Mouse (Mus musculus) A20 (cell line): ENCODE results near the gene Syk.

Source experiments
- DNase-seq: peaks from one replicate; pipeline ENCODE4 v3.0.0-alpha.2; 2011; ENCODE audit warnings: low read depth, low spot score

Syk gene

DNA sequence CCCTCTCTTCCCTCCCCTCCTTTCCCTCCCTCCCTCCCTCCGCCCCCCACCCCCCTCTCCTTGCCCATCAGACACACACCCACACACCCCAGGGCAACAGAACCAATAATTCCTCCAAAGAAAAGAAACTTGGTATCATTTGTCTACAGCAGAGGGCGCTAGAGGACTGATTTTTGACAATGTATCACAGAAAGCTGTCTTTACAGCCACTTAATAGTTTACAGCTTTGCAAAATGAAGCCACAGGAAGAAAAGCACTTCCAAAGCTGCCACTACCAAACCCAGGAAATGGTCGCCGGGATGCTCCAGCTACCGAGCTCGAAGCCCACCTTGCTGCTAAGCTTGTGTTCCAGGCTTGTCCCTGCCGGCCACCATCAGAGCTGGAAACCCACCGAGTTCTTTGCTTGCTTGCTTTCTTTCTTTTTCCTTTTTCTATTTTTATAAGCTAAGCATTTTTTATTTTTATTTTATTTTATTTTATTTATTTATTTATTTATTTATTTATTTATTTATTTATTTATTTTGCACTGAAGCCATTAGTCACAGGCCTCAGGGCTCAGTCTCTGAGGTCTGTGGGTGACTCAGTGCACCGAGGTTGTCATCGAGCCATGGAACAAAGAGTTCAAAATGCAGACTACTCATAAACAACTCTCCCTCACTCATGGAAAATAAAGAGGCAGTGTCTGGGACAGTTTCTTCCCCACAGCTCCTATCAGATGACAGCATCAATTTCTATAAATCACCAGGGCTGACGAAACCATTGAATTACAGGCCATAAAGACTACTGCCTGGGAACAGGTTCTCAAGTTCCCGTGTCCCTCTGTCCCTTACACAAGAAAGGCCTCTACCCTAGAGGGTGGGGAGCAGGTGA, 68.6 kb downstream of the Syk start:
- peak; percentile 62 for DNase-seq

DNA sequence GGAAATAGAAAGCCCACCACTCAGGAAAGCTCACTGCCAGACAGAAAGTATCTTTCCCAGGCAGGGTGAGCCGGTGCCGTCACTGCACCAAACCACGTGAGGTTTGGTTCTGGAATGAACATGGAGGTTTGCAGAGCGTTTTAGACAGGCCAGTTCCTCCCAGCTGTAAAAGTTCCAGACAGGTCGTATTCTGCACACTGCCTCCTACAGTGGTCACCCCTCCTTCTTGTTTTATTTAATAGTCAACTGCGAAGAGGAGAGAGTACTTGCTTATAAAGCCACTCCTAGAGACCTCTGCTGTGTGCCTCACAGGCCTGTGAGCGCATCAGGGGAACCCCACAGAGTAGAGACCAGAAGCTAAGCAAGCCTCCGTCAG, 69.3 kb downstream of the Syk start:
- no peak for DNase-seq

DNA sequence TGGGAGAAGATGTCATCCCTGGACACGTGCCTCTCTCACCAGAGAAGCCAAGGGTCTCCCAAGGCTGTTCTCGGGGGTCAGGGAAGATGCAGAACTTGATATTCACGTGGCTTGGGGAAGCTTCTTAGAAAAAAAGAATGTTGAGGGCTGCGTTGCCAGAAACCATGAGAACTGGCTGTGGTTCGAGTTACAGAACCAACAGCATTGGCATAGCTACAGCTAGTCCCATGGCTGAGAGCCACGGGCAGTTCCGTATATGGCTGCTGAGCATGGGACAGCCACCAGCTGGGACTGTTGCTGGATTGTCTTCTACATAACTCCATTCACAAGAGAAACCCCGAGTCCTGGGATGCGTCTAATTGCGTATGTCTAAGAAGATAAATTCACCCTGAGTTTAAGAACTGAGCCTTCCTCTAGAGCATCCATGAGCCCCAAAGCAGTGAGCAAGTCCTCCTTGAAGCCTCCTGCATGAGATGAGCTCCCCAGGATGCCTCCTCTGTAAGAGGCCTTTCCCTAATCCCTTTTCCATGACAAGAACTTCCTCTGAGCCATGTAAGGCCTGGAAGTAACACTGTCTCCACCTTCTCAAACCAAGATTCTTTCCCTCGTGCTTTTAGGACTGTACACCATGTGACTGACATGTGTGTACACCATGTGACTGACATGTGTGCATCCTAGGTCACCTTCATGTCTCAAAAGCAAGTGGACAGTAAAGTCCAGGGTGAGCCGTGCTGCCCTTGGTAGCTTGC, 71.3 kb downstream of the Syk start:
- no peak for DNase-seq

- no peak for DNase-seq
Measured at GRCm38 (mm10) chr13:52654830-52655308, 71.9 kb downstream of the Syk start.

DNA sequence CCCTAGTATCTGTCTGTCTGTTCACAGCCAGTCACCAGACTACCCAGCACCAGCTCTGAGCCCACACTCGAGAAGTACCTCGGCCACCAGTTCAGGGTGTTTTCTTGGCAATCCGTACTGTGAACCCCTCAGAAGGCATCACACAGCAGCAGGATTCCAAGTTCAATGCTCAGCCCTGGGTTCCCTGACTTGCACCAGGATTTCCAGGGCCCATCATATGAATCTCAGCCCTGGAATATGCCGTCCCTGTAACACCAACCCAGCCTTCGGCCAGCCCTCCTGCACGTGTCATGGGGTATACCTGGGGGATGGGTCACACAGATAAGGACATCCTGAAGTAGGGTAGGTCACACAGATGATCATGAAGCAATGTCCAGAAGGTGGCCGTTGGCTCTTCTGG, 75.0 kb downstream of the Syk start:
- DNase-seq = no peak

GRCm38 (mm10) chr13:52658477-52658876, 75.5 kb downstream of the Syk start:
- peak; percentile 69 for DNase-seq

- no peak for DNase-seq
Measured at GRCm38 (mm10) chr13:52659171-52659665, 76.2 kb downstream of the Syk start.

- peak; percentile 30 for DNase-seq
Measured at GRCm38 (mm10) chr13:52669889-52670288, 86.9 kb downstream of the Syk start.

GRCm38 (mm10) chr13:52673272-52673671, 90.3 kb downstream of the Syk start:
- no peak for DNase-seq

- no peak for DNase-seq
Measured at GRCm38 (mm10) chr13:52673856-52674255, 90.9 kb downstream of the Syk start.

DNA sequence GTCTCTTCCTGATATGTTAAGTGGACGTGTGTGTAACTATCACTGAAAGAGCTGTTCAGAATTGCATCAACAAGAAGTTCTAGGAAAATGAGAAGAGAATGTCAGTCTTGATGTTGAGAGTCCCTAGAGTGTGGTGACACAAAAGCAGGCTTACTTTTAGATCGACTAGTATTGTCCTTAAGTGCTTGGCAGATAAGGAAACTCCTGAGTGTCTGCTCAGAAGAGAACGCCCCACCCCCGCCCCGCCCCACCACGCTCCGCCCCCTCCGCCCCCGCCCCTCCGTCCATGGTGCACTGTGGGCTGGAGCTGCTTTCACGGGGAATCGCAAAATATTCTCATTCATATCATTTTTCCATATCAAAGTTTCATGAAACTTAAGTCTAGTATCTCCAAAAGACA, 91.9 kb downstream of the Syk start:
- no peak for DNase-seq

DNA sequence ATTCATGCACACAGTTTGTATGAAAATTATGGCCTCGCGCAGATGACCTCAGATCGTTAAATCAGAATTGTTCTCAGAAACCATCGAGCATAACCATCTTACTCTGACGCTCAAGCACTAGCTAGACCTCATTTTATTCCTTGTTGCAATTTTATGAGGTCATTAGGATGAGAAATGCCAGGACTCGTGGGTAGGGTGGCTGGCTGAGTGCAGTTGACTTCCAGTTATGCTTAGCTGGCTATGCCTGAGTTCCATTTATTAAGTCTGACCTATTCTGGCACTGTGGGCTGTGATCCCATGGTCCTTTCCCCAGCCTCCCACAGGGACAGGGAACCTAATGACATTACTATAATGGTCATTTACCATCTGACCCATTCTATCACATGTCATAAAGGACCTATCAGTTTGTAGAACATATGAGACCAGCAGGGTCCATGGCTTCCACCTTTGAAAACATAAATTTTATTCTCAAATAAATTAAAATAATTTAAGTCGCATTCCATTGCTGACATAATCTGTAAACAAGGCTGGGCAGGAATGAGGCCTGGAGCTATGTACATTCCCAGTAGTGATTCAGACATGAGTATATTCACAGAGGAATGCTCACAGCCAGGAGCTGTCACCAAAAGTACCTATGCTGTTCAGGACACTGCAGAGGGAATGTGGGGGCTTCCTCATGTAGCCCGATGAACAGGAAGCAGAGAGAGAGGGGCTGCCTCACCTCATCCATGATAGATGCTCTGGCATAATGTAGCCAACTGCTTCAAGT, 92.7 kb downstream of the Syk start:
- no peak for DNase-seq

DNA sequence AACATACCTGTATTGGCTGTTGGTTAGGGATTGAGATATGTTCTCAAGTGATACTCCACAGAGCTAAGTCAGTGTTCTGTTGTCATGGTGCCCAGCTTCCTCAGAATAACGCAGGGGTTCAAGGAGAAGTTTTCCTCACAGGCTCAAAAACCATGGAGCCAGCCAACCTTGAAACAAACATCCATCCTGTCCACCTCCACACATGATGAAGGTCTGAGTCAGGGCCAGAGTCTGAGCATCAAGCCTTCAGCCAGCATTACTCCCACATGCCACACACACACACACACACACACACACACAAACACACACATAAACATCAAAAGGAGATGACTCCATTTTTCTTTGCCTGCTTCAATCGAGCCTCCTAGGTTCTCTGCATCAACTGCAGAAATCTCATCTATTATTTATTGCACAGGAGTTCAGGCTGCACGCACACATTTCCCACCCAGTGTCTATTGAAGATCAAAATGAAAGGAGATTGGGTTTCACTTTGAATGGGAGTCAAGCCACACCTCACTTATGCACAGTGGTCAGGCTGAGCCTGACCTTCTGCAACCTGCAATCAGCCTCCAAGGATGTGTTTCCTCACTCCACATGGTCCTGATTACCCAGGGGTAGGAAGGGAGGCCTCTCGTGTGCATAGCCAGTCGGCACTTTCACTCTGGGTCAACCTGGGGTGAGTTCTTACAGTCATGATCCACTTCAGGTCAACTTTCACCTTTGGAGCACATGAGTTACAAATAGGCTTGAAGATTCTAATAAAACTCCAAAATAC, 93.9 kb downstream of the Syk start:
- DNase-seq = no peak

DNA sequence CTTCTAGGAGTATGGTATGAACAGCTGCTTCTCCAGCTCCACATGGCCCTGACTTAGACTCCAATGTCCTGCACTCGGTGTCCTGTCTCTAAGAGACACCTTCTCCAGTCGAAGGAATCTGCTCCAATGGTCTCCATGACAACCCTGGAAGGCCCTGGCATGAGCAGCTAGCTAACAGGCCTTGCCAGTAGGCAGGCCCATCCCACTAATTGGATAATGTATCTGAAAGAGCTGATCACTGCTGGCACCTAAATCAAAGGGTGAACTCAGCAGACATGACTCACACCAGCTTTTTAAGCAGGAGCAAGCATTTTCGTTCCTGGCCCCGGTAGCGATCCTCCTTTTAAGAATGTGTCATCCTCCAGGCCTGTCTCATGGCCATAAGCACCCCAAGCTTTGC, 96.9 kb downstream of the Syk start:
- no peak for DNase-seq

- DNase-seq = no peak
Measured at GRCm38 (mm10) chr13:52682107-52682506, 99.1 kb downstream of the Syk start.

DNA sequence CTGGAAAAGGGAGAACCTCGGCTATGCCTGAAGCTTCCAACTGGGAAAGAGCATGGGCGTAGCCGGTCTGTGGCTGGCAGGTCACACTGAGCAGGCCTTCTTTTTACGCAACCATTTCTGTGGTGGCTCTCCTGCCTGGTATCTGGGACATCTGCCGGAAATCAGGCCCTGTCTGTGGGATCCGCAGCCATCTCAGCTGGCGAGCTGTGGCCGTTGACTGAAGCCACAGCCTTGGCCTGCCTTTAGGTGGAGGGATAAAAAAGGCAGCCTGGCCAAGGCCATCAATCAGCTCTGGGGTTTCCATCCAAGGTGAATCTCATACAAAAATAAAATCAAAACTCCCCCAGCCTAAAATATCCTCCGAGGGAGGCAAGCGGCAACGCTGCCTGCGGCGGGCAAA, 107.5 kb downstream of the Syk start:
- DNase-seq = no peak

DNA sequence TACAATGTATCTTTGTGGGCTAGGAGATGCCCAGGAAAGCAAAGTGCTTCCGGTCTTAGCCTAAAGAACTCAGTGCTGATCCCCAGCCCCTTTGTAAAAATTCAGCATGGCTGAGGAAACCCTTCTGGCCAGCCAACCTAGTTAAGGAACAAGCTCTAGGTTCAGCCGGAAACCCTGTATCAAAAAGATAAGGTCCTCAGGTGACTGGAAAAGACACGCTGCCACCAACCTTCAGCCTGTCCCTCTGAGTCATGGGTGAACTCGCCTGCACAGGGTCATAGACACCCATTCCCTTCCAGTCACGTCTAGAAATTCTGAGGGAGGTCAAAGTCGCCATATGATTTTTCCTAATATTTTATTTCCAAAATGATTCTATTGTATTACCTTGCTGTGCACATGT, 109.3 kb downstream of the Syk start:
- DNase-seq = no peak

DNA sequence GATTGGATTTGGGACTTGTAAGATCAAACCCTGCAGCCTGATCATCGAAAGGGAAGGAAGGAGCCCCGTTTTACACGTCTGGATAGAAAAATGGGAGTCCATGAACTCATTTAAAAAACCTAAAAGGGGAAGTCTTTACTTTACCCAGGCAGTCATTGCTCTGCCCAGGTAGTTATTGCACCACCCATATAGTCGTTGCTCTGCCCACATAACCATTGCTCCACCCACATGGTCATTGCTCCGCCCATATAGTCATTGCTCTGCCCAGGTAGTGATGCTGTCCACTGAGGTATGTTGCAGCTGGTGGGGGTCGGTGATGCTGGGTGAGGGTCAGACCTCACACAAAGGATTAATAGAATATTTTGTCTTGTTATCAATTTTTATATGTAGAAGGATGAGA, 111.9 kb downstream of the Syk start:
- no peak for DNase-seq
